Mouse (Mus musculus): ENCODE data around the gene Ddx60. TPM values are rescaled to one million over a fixed set of nuclear protein-coding genes. Genes with fewer than 3 reads are reported as not detected.

Gene Ddx60
- polyA plus RNA-seq, 1 experiment from 2014 or later = 2.6 TPM

Other genes with a start within 250 kb of the Ddx60 start
- gene Palld, start 25.4 kb upstream of the Ddx60 start, polyA plus RNA-seq (2015; fragmentation: Nextera tagmentation; extraction: Ambion mirVana) = 166 and 167 TPM in 2 replicates
- gene Anxa10, start 195.1 kb downstream of the Ddx60 start, polyA plus RNA-seq (2015; fragmentation: Nextera tagmentation; extraction: Ambion mirVana) = not detected in 2 replicates